Mouse (Mus musculus): ENCODE results near the gene Siah2.

The Siah2 gene

DNA sequence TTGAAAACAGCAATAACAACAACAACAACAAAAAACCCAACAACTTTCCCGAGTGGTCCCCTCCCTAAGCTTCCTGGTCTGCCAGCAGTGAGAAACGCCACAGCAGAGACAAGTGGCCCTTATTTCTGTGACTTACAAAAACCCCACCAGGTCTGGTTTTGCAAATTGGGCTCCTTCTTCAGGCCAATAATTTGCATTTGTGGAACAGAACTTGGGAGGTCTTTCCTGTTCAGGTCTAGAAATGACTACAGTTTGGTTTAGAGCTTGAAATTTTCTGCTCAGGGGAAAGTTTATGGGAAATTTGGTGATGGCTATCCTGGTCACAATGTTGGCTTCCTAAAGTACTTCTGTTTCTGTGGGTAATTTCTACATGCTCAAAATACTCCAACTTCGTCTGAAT, 4.6 kb upstream of the Siah2 start:
- DNase-seq (ENCODE audit: inconsistent age in 2 of 2, low spot score in 1 of 2): no peak

DNA sequence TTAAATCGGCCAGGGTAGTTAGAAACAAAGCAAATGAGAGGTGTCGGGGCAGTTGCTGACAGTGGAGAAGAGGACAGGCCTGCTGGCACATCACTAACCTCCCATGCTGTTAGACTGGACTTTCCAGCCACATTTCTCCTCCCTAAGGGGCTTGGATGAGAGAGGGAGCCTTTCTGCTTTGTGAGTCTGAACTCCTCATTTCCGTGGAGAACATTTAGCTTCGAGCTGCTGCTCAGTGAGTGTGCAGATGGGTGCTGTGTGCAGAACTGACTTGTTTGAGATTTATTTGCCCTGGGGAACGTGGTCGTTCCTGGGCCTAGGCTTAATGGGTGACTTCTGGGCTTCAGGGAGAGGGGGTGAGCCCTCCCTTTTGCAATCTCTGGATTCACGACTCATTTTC, 3.3 kb upstream of the Siah2 start:
- DNase-seq (ENCODE audit: inconsistent age in 2 of 2, low spot score in 1 of 2): no peak

DNA sequence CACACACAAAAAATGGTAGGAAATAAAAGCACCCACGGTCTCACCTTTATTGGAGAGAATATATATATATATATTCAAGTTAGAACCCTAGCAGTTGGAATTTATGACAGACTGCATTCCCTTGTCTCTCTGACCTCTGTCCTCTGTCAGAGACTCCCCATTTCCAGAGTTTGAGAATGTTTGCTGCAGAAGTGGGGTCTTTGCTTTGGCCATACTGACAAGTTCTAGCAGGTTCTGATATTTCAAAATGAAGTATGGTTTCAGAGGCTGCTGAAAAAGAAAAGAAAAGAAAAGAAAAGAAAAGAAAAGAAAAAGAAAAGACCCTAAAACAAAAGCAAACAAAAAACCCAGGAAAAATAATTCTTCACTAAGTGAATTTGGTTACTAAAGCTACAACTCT, 2.8 kb upstream of the Siah2 start:
- no peak for DNase-seq (ENCODE audit: inconsistent age in 2 of 2, low spot score in 1 of 2)

DNA sequence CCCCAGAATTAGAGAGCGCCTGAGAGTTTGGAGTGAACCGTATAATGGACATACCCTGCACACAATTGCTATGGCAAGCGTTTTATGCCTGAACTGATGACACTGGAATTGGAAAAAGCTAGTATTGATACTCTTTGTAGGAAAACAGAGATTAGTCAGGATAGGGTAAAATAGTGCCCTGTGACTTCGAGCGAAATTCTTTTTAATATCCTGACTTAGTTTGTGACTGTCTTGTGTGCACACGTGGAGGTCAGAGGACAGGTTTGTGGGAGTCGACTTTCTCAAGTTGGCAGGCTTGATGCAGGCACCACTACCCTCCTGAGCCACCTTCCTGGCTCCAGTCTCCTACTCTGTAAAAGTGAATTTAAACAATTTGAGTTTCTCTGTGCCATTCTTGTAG, 1.1 kb upstream of the Siah2 start:
- DNase-seq (ENCODE audit: inconsistent age in 2 of 2, low spot score in 1 of 2): no peak

DNA sequence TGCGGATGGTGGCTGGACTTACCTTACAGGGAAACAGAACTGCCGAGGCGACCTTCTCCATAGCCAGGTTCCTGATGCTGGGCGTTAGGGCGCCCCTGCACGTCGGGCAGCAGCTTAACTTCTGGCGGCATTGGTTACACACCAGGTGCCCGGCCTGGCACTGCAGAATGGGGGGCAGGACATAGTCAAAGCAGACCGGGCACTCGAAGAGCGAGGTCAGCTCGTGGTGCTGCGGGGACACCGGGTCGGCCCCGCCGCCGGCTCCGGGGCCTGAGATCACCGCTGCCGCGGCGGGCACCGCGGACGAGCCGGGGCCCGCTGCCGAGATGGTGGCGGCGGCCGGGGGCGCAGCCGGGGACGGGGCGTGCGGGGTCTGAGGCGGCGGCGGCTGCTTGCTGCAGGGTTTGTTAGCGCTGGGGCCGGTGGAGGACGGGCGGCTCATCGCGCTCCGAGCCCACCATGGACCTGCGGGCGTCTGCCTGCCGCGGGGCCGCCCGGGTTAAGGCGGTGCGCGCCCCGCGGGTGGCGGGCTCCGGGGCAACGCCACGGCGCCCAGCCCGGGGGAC, 743 bp downstream of the Siah2 start:
- DNase-seq (ENCODE audit: inconsistent age in 2 of 2, low spot score in 1 of 2): peak; percentile 71 to 88

DNA sequence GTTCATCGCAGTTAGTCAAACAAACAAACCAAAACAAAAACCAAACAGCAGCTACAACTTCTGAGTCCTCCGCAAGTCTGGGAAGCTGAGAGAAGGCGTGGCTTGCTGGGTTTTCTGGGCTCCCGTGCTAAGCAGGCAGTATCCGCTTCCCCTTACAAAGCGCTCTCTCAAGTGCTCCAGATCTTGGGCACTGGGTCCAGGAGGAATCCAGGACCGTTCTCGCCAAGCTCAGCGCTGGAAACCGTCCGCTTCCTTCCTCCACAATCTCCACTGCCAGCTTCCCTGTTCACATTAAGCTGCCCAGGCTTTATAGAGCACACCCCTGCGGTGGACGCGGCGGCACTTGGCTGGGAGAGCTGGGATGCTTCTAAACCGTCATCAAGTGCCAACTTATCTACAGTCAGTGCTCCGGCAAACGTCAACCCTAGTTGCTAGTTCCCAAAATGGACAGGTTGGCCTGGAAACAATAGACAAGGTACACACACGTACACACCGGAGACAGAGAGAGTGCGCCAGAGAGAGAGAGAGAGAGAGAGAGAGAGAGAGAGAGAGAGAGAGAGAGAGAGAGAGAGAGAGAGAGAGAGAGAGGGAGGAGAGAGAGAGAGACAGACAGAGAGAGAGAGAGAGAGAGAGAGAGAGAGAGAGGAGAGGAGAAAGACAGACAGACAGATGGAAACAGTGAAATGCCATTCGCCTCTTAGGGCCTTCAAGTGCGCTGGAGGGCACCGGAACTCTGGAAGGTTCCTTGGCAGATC, 1.4 kb downstream of the Siah2 start:
- DNase-seq (ENCODE audit: inconsistent age in 2 of 2, low spot score in 1 of 2): peak; percentile 71 to 93

DNA sequence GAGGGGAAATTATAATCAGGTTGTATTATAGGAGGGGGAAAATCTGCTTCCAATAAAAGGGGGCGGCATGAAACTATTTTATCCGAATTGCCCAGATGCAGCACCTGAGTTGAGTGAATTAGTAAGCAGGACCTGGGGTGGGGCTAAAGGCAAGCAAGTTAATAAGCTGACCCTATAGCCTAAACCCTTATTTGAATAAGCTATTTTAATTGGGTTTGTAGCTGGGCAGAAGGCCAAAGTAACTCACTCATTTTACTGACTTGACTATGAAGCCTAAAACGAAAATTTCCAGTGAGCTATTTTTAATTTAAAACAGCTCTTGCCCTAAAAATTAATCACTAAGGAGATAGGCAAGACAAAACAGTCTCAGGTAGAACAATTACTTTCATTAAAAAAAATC, 2.5 kb downstream of the Siah2 start:
- DNase-seq (ENCODE audit: inconsistent age in 2 of 2, low spot score in 1 of 2): no peak

DNA sequence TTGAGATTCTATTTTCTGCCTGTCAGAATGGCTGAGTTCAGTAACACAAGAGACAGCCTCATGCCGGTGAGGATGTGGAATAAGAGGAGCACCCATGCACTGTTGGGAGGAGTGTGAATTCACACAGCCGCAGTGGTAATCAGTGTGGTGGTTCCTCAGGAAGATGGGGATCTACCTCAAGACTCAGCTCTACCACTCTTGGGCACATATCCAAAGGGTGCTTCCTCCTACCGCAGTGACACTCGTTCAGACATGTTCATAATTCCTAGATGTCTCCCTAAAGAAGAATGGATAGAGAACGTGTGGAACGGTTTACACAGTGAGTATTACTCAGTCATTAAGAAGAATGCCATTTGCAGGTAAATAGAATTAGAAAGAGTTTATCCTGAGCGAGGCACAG, 3.1 kb downstream of the Siah2 start:
- no peak for DNase-seq (ENCODE audit: inconsistent age in 2 of 2, low spot score in 1 of 2)

DNA sequence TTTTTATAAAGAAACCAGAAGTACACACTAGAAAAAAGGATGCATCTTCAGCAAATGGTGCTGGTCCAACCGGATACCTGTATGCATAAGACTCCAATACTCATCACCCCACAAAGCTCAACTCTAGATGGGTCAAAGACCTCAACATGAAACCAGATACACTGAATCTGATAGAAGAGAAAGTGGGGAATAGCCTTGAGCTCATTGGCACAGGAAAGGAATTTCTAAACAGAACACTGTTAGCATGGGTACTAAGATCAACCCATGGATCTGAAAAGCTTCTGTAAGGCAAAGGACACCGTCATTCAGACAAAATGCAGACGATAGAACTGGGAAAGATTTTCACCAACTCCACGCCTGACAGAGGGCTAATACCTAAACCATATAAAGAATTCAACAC, 3.6 kb downstream of the Siah2 start:
- no peak for DNase-seq (ENCODE audit: inconsistent age in 2 of 2, low spot score in 1 of 2)

DNA sequence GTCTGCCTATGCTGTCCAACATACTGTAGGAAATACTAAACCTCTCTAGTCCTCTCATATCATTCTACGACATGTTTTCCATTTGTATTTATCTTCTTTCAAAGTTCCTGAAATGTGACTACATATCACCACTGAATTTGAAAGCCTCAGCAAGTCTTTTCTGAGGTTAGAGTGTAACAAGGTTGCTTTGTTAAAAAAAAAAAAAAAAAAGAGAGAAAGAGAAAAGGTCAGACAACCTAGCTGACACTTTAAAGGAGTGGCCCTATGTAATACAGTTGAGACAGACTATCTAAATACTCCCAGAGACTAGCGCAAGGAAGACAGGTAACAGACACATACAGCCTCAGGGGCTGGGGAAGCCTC, 5.3 kb downstream of the Siah2 start:
- no peak for DNase-seq (ENCODE audit: inconsistent age in 2 of 2, low spot score in 1 of 2)

DNA sequence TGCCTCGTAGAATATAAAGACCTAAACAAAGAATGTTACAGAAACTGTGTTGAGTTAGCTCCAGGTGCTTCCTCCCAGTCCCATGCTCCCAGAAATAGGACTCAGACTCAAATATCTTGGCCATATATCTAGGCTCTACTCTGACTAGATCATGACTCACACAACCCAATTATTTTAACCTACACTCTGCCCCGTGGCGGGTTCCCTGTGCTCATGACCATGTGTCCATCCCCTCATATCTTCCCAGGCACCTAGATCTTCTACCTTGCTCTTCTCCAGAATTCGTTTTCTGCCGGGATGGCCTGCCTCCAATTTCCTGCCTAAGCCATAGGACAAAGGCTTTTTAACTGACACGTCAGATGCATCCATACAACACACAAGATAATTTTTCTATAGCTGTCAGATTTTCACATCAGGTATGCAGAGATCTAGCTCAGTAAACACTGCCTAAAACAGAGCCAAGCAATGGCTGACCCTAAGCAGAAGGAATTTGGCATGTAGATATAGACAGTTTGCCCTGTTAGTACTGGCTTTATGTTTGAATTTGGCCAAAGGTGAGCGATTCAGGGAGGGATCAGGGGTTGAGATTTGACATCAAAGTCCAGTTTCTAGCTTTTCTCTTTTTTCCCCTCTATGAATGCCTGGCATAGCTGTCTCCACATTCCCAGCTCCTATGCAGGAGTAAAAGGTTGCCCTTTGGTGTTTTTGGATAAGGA, 5.8 kb downstream of the Siah2 start:
- DNase-seq (ENCODE audit: inconsistent age in 2 of 2, low spot score in 1 of 2): no peak

DNA sequence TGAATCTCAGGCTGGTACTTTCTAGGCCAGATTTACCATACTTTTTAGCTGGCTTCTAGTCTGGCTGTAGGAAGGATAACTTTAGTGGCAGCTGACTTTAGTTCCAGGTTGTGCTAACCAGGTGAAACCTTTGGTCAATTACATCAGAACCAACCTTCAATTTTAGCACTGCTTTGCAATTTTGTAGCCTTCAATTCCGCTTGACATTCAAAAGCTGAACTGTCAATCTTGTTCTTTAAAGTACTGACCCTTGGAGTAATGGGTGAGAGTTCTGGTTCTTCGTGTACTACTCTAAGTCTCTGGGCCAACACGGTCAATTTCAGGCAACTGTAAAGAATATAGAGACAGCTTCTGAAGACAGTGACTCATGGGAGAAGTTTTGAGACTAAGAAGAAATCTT, 6.8 kb downstream of the Siah2 start:
- no peak for DNase-seq (ENCODE audit: inconsistent age in 2 of 2, low spot score in 1 of 2)

DNA sequence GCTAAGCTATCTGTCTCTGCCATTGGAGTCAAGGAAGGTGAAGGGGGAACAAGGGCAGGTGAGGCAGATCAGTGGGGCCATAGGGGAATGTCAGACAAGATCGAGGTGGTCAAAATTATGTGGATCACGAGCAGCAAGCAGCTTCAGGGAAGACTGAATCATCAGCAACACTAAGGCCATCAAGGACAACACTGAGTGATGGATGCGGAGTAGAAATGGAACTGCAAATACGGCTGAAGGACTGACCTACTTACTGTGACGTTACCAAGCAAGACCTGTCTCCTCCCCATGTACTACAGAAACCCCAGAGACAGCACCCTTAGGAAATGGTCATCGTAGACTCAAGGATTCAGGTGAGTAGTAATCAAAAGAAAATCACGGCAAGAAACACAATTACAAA, 8.9 kb downstream of the Siah2 start:
- DNase-seq (ENCODE audit: inconsistent age in 2 of 2, low spot score in 1 of 2): peak; percentile 78 to 90

DNA sequence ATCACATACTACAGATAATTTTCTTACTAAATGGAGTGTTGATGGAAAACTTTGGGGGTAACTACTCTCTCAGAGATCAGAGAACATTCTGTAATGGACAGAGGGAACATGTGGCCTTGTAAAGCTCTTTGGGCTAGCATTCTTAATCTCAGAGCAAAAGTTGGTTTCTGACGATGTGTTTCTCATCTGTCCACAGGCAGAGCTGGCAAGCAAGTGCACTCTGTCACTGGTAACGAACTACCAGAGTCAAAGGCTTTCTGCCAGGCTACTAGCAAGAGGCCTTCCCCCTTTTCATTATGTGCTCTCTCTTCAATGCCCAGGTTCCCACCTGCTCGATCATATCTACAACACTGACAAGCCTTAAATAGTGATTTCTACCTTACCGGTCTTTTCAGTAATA, 9.9 kb downstream of the Siah2 start:
- peak; percentile 66 to 69 for DNase-seq (ENCODE audit: inconsistent age in 2 of 2, low spot score in 1 of 2)

DNA sequence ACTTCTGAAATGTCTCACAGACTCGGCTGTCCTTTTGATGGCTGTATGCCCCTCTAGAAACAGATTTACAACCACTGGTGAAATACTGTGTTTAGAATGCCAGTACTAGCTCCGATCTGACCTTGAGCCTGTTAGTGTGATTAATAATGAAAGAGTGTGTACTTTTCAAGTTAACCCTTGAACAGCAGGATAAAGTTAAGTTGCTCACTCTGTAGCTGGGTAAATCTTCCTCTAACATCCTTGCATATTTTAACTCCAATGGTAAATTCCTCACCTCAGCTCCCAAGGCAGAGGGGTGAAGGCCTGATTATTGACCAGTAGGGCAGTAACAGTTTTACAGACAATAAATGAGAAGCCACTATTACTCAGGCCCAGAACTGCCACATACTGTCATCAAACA, 10.4 kb downstream of the Siah2 start:
- DNase-seq (ENCODE audit: inconsistent age in 2 of 2, low spot score in 1 of 2): peak in 1 of 2 experiments; percentile 82

DNA sequence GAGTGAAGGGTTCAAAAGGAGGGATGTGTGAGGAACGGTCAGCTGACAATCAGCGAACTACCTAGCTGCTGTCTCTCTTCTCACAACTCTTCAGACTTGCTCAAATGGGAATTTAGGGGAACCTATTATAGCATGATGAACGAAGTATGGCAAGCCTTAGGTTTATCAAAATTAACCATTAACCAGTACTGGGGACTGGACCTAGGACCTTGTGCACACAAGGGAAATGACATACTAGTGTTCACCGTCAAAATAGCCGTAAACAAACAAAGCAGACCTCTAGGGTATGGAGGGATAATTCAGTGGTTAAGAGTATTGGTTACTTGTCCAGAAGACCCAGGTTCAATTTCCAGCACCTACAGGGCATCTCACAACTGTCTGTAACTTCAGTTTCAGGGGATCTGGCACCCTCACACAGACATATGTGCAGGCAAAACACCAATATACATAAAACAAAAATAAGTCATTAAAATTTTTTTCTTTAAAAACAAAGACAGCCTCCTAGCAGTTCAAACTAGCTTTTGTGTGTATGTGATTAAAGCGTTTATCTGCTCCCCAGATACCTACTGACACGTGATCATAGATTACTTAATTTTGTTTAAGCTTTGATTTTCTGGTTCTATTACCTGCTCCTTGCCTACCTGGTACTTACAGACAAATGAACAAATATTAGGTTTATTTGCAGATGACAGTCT, 11.1 kb downstream of the Siah2 start:
- no peak for DNase-seq (ENCODE audit: inconsistent age in 2 of 2, low spot score in 1 of 2)

DNA sequence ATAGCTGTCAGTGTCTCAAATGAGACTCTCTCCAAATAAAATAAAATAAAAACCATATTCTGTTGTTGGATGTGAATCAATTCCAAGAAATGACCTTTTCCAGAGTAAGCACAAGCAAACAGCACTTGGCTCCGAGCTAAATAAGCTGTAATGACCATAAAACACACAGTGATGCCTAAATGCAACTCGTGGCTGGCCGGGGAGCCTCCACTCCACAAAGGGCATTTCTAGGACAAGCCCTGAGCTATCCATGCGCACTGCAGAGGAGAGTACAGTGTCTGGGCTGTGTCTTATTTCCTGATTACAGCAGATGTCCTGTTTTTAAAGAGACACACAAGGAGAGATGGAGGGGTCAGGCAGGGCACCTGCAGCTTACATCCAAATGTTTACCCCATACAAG, 12.2 kb downstream of the Siah2 start:
- peak in 1 of 2 experiments; percentile 53 for DNase-seq (ENCODE audit: inconsistent age in 2 of 2, low spot score in 1 of 2)

DNA sequence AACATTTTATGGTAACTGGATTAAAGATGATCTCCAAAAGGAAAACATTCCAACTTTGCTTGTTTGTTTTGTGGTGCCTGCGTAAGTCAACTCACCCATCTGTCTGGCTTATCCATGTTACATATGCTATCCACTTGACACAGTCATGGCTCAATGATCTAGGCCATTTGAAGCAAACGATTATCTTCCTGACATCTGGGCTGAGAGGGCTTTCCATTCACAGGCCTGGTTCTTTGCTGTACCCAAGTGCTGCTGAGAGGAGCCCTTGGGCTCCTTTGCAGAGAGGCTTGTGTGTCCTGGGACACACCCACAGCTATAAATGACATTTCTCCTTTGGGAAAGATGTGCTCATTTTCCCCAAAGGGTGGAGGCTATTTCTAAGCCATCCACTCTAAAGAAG, 13.3 kb downstream of the Siah2 start:
- no peak for DNase-seq (ENCODE audit: inconsistent age in 2 of 2, low spot score in 1 of 2)

DNA sequence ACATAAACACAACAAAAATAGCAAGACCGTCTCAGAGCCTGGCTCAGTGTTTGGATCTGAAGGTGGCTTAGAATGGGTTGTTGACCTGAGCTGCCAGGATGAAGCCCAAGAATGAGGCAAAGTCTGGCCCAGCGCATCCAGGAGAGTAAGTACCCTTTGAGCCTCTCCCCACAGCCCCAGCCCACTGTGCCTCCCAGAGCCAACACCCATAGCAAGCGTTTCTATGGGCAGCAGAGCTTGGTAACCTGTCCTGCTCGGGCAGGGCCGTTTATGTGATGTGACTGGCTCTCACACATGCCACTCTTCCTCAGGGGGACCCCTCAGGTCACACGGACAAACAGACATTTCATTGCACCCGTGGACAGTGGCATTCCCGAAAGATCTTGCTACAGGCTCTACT, 13.8 kb downstream of the Siah2 start:
- no peak for DNase-seq (ENCODE audit: inconsistent age in 2 of 2, low spot score in 1 of 2)

DNA sequence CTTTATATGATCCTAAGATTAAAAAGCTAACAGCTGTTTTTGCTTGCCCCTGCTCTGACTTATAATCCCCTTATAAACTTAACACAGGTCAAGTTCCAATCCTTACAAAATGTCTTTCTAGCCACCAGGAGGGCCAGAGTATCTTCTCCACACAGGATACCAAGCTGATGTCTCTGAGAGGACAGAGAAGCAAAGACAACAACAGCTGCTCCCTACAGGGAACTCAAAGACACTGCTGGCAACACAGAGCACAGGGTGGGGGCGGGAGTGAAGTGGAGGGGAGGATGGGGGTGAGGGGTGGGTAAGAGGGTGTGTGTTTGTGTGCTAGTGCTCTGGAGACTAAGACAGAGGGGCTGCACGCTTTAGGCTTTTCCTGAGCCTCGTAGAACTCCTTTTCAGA, 14.6 kb downstream of the Siah2 start:
- DNase-seq (ENCODE audit: inconsistent age in 2 of 2, low spot score in 1 of 2): no peak

DNA sequence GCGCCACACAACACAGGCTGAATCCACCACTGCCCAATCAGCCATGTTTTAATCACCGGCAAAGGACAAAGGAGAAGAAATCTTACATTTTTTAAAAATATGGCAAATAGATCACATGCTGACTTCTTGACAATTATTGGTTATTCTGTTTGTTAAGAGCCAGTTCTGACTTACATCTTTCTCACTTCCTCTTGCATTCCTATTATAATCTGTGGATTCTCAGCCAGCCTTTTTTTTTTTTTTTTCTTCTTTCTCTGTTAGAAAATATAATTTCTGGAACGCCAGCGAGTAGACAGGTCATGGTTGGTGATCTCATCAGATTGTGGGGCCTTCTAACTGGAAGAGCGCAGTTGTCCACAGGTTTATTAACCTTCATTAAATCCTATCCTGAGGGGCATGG, 18.9 kb downstream of the Siah2 start:
- no peak for DNase-seq (ENCODE audit: inconsistent age in 2 of 2, low spot score in 1 of 2)

Measured in adrenal gland, adult (tissue).